Mouse (Mus musculus) liver, embryonic 16.5 days (tissue): ENCODE results near the gene Mrpl12. TPM values are rescaled to one million over a fixed set of nuclear protein-coding genes. Genes with fewer than 3 reads are reported as not detected.
"Not testable (repeated sequence)": the region's sequence is repeated elsewhere in the genome, so short reads cannot be mapped to it uniquely, and the experiment has no call there.

Source experiments
- ATAC-seq: fragments of 200-750 bp; cut with Nextera tagmentation; 2 replicates; pipeline ENCODE4 v1.8.0; 2017; ENCODE audit warnings: low read depth, mild to moderate bottlenecking, moderate number of reproducible peaks, moderate library complexity
- H3K27ac ChIP-seq: fragments of 300-500 bp; sonication (generic); 2 replicates; pipeline ENCODE4 v1.5.1; 2014; ENCODE audit warnings: mild to moderate bottlenecking, low read length
- H3K27me3 ChIP-seq: fragments of 300-500 bp; sonication (generic); 2 replicates; pipeline ENCODE4 v1.6.1; 2014; ENCODE audit warnings: low read depth, low read length, mixed read lengths; ENCODE audit not compliant: control insufficient read depth, insufficient read depth
- H3K36me3 ChIP-seq: fragments of 300-500 bp; sonication (generic); 2 replicates; pipeline ENCODE4 v1.6.1; 2014; ENCODE audit warnings: mild to moderate bottlenecking; ENCODE audit not compliant: control insufficient read depth, insufficient read depth
- H3K4me1 ChIP-seq: fragments of 300-500 bp; sonication (generic); 2 replicates; pipeline ENCODE4 v1.6.1; 2014; ENCODE audit warnings: low read depth, low read length, mixed read lengths; ENCODE audit not compliant: control insufficient read depth
- H3K4me2 ChIP-seq: fragments of 300-500 bp; sonication (generic); 2 replicates; pipeline ENCODE4 v1.6.1; 2014; ENCODE audit warnings: low read depth, low read length, mixed read lengths
- H3K4me3 ChIP-seq: fragments of 300-500 bp; sonication (generic); 2 replicates; pipeline ENCODE4 v1.5.1; 2014; ENCODE audit warnings: low read depth, mild to moderate bottlenecking, low read length
- H3K9ac ChIP-seq: fragments of 300-500 bp; sonication (generic); 2 replicates; pipeline ENCODE4 v1.6.1; 2014; ENCODE audit warnings: low read depth, low read length
- H3K9me3 ChIP-seq: fragments of 300-500 bp; sonication (generic); replicated peaks from 2 replicates; pipeline ENCODE4 v1.6.1; 2016; ENCODE audit warnings: low read length; ENCODE audit not compliant: control insufficient read depth
- WGBS: fragments of 180-500 bp; shearing (Covaris S2); extraction: QIAGEN DNeasy Blood & Tissue Kit; methylation state at CpG from one replicate; pipeline ENCODE4 v1.1.7; 2014; ENCODE audit not compliant: insufficient replicate concordance; 5-methylcytosine and 5-hydroxymethylcytosine counted together
- polyA plus RNA-seq: library from polyadenylated mRNA; unstranded; fragments of >200 nt; fragmentation: Nextera tagmentation; extraction: Ambion mirVana; gene quantifications from 2 replicates; pipeline ENCODE4 v1.2.1, GENCODE M21; 2015

The Mrpl12 gene
- polyA plus RNA-seq, 1 experiment from 2014 or later, result 83.1 TPM

- Histone ChIP-seq H3K4me3 (no peak overlapping the region), H3K9ac (peak overlapping the region; percentile 60; the same call in 1 of the 2 replicates), H3K9me3 (no peaks in the 10 kb centered on the region), H3K4me1 (peaks cover 17% of the 10 kb centered on the region), H3K36me3 (no peaks in the 10 kb centered on the region), H3K27me3 (no peaks in the 10 kb centered on the region), H3K27ac (peak overlapping the region; percentile 69), H3K4me2 (peak overlapping the region; percentile 65)
- ATAC-seq, result no peak
- 16% methylated on average over 4 of the region's 4 CpGs for WGBS
Measured at GRCm38 (mm10) chr11:120509940-120510339, 25.5 kb downstream of the Mrpl12 start.

GRCm38 (mm10) chr11:120510375-120511030, 26.1 kb downstream of the Mrpl12 start:
- peak; percentile 71 for ATAC-seq
- Histone ChIP-seq H3K9me3 (no peaks in the 10 kb centered on the region), H3K27me3 (no peaks in the 10 kb centered on the region), H3K36me3 (no peaks in the 10 kb centered on the region), H3K4me2 (peak overlapping the region; percentile 65), H3K27ac (peak overlapping the region; percentile 69), H3K9ac (peak overlapping the region; percentile 60), H3K4me3 (peak overlapping the region; percentile 50), H3K4me1 (peaks cover 19% of the 10 kb centered on the region)
- WGBS, result 2% methylated on average over 16 of the region's 16 CpGs

GRCm38 (mm10) chr11:120512790-120513453, 28.5 kb downstream of the Mrpl12 start:
- H3K9me3 ChIP-seq, result no peaks in the 10 kb centered on the region
- no peak for ATAC-seq

GRCm38 (mm10) chr11:120514262-120514661, 29.8 kb downstream of the Mrpl12 start:
- H3K4me3 ChIP-seq, ATAC-seq, H3K36me3 ChIP-seq, H3K27me3 ChIP-seq, H3K4me2 ChIP-seq, H3K9ac ChIP-seq, H3K27ac ChIP-seq, H3K9me3 ChIP-seq: not testable (repeated sequence)
- peaks cover 33% of the 10 kb centered on the region for H3K4me1 ChIP-seq
- whole genome bisulfite sequencing, result 85% methylated on average over 2 of the region's 2 CpGs

More at GRCm38 (mm10) chr11:120512790-120513453, 28.5 kb downstream of the Mrpl12 start:
- WGBS, result 59% methylated on average over 6 of the region's 6 CpGs
- Histone ChIP-seq H3K4me1 (peaks cover 25% of the 10 kb centered on the region), H3K4me3 (no peak overlapping the region), H3K9ac (no peak overlapping the region), H3K36me3 (no peaks in the 10 kb centered on the region), H3K4me2 (no peak overlapping the region), H3K27ac (no peak overlapping the region), H3K27me3 (no peaks in the 10 kb centered on the region)

- no peak overlapping the region for H3K4me3 ChIP-seq
- H3K27ac ChIP-seq, result no peak overlapping the region
- H3K4me1 ChIP-seq, result peaks cover 31% of the 10 kb centered on the region
- no peaks in the 10 kb centered on the region for H3K9me3 ChIP-seq
- H3K4me2 ChIP-seq, result no peak overlapping the region
- no peak overlapping the region for H3K9ac ChIP-seq
- peak; percentile 56 for ATAC-seq
- WGBS, result 19% methylated on average over 17 of the region's 17 CpGs
- H3K27me3 ChIP-seq, result no peaks in the 10 kb centered on the region
- no peaks in the 10 kb centered on the region for H3K36me3 ChIP-seq
Measured at GRCm38 (mm10) chr11:120515611-120516010, 31.2 kb downstream of the Mrpl12 start.

GRCm38 (mm10) chr11:120517147-120517546, 32.7 kb downstream of the Mrpl12 start:
- Histone ChIP-seq H3K4me2 (no peak overlapping the region), H3K9ac (no peak overlapping the region), H3K4me1 (peaks cover 32% of the 10 kb centered on the region), H3K9me3 (no peaks in the 10 kb centered on the region), H3K36me3 (no peaks in the 10 kb centered on the region), H3K27me3 (no peaks in the 10 kb centered on the region), H3K4me3 (no peak overlapping the region), H3K27ac (no peak overlapping the region)
- no peak for ATAC-seq
- WGBS, result 61% methylated on average over 4 of the region's 4 CpGs

- Histone ChIP-seq H3K4me2 (no peak overlapping the region), H3K27me3 (no peaks in the 10 kb centered on the region), H3K4me1 (peaks cover 32% of the 10 kb centered on the region), H3K36me3 (no peaks in the 10 kb centered on the region), H3K9ac (no peak overlapping the region), H3K4me3 (no peak overlapping the region), H3K27ac (peak overlapping the region; percentile 38; the same call in 1 of the 2 replicates), H3K9me3 (no peaks in the 10 kb centered on the region)
- peak; percentile 30; the same call in 1 of the 2 replicates for ATAC-seq
- 40% methylated on average over 6 of the region's 6 CpGs for WGBS
Measured at GRCm38 (mm10) chr11:120518027-120518426, 33.6 kb downstream of the Mrpl12 start.

GRCm38 (mm10) chr11:120518558-120518957, 34.1 kb downstream of the Mrpl12 start:
- H3K27me3 ChIP-seq, result no peaks in the 10 kb centered on the region
- peak; percentile 15; the same call in 1 of the 2 replicates for ATAC-seq
- H3K4me1 ChIP-seq, result peaks cover 32% of the 10 kb centered on the region
- 46% methylated on average over 6 of the region's 6 CpGs for WGBS
- no peak overlapping the region for H3K27ac ChIP-seq
- no peak overlapping the region for H3K9ac ChIP-seq
- no peaks in the 10 kb centered on the region for H3K9me3 ChIP-seq
- H3K4me2 ChIP-seq, result no peak overlapping the region
- no peaks in the 10 kb centered on the region for H3K36me3 ChIP-seq
- no peak overlapping the region for H3K4me3 ChIP-seq

- no peaks in the 10 kb centered on the region for H3K36me3 ChIP-seq
- peaks cover 32% of the 10 kb centered on the region for H3K4me1 ChIP-seq
- no peaks in the 10 kb centered on the region for H3K9me3 ChIP-seq
- H3K4me2 ChIP-seq, result no peak overlapping the region
- no peaks in the 10 kb centered on the region for H3K27me3 ChIP-seq
- WGBS, result 27% methylated on average over 9 of the region's 9 CpGs
- no peak for ATAC-seq
- no peak overlapping the region for H3K9ac ChIP-seq
- H3K4me3 ChIP-seq, result no peak overlapping the region
- H3K27ac ChIP-seq, result no peak overlapping the region
Measured at GRCm38 (mm10) chr11:120519738-120520137, 35.3 kb downstream of the Mrpl12 start.
